Mouse (Mus musculus): ENCODE data around the gene Son.

Son gene

DNA sequence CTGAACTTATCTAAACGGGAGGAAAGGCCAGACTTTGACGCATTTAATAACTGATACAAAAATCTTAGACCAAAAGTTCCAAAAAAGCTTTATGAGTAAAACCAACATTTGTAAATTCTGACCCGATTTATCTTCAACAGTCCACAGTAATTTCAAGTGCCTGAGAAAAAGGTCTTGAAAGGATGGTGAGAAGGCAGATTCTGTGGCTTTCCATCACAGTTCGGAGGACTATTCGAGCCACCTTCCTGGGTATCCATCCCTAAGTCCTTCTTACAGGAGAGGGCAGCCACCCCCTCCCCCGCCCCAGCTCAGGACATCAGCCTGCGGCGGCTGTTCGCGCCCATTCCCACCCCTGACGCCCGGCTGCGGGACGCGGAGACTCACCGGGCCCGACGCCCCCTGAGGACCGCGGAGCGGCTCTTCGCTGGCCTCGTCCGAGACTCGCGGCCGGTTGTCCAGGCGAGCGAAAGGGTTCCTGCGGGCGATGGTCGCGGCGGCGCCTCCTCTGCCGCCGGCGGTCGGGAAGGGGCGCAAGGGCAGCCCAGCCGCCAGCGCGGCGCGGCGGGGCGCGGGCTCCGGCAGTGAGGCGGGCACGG is 40.8 kb downstream of the Son start:
- peaks cover 4% of the 10 kb centered on the region; the same call in 1 of the 2 replicates for H3K36me3 ChIP-seq (ENCODE audit: control insufficient read depth, insufficient read depth, low read length, poor library complexity, severe bottlenecking)
- H3K27me3 ChIP-seq (ENCODE audit: control insufficient read depth, insufficient read depth, low read length, poor library complexity, severe bottlenecking) = no peaks in the 10 kb centered on the region
- no peak for DNase-seq (ENCODE audit: low read depth, low spot score)

DNA sequence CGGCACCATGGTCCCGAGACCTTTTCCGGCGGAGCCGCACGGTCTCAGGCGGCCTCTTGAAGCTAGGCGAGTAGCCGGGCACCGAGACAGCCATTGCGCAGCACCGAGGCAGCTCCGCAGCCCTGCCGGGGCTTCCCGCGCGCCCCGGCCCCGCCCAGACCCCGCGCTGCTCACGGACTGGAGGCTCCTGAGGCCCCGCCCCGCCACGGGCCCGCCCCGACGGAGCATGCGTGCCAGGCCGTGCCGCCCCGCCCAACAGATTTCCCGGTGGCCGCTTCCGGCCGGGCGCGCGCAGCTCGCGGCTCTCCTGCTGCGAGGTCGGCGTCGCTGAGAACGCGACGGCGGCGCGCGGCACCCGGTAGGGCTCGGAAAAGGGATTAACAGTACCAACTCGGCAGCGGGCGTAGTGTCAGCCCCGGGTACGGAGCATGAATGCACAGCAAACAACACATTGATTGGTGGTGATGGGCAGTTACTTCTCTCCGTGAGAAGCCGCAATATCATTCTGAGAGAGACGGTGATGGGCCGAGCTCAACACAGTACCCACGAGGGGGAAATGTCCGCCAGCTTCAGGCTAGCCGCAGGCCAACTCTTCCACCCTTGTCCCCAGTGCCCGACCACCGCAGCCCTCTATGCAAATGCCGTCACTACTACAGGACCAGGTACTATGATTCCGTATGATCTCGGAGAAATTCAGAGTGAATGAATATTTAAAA is 41.5 kb downstream of the Son start, which contains the start of gene Donson:
Gene Donson (minus strand): TSS at position 152 of the 716 bp plus-strand sequence.
- peak; percentile 95 for DNase-seq (ENCODE audit: low read depth, low spot score)
- Histone ChIP-seq H3K27me3 (ENCODE audit: control insufficient read depth, insufficient read depth, low read length, poor library complexity, severe bottlenecking) (no peaks in the 10 kb centered on the region), H3K36me3 (ENCODE audit: control insufficient read depth, insufficient read depth, low read length, poor library complexity, severe bottlenecking) (peaks cover 4% of the 10 kb centered on the region; the same call in 1 of the 2 replicates)

DNA sequence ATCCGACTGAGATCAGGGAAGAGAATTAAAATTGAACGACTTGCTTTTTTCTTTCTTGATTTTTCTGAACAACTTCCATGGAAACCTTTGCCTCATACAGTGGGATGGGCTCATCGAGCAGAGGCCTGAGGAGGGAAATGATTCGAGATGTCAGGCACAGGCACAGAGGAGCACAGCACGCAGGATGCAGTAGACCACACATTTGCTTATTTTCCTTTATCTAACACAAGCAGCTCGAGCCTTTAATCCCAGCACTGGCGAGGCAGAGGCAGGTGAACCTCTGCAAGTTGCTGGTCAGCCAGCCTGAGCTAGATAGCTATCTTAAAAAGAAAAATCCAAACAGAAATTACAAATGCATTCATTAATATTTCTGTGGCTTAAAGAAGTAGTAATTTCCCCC is 42.5 kb downstream of the Son start:
- no peaks in the 10 kb centered on the region for H3K36me3 ChIP-seq (ENCODE audit: control insufficient read depth, insufficient read depth, low read length, poor library complexity, severe bottlenecking)
- DNase-seq (ENCODE audit: low read depth, low spot score) = peak; percentile 44
- H3K27me3 ChIP-seq (ENCODE audit: control insufficient read depth, insufficient read depth, low read length, poor library complexity, severe bottlenecking) = no peaks in the 10 kb centered on the region

DNA sequence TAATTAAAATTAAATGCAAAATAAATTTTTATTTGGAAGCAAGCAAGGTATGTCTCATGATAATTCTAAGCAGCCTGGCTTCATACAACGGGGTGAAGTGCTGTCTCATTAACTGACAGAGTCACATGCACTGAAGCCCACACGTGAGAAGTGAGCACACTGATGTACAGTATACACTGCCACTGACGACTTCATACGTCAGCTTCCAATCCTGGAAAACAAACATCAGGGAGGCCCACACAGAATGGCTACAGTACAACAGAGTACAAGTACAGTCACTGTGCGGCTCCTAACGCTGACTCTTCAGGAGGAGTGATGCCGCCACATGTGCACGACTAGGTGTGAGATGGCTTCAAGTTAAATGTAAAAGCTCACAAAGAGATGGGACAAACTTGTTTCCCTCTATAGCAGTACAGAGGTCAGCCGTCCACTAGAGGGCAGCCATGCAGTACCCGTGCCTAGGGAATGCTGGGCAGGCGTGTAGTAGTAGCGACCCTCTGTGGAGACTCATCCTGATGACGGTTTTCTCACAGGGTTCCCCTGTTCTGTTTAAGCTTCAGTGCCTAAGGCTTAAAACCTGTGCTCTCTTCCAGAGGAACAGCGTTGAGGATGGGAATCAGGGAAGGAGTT is 47.3 kb downstream of the Son start:
- peak; percentile 82 for DNase-seq (ENCODE audit: low read depth, low spot score)
- no peaks in the 10 kb centered on the region for H3K27me3 ChIP-seq (ENCODE audit: control insufficient read depth, insufficient read depth, low read length, poor library complexity, severe bottlenecking)
- H3K36me3 ChIP-seq (ENCODE audit: control insufficient read depth, insufficient read depth, low read length, poor library complexity, severe bottlenecking) = 0 out of 2 replicates have a peak, but pooled peaks cover 3% of the 10 kb centered on the region

DNA sequence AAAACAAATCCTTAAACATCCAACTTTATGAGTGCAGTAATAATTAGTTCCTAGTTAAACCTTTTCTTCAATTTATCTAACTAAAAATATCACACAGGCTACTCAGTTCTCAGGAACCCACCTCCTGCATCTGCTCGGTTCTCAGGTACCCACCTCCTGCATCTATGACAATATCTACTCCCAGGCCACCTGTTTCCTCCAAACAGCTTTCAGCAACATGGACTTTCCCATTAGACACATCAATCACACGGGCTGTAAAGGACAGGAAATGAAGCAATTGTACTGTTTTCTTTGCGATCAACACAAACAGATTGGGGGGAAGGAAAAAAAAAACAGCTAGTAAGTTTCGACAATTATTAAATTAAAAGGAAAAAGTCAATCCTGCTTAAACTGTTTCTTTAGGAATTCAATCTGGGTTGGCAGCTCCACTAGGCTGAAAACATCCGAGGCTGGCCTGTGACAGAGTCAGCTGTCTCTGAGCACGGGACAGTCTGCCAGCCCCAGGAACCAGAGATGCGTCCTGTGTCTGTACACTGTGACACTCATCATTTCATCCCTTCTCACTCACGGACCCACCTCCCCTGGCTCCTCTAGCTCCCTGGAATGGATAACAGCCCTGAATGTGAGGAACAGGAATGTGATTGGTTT is 47.9 kb downstream of the Son start:
- no peak for DNase-seq (ENCODE audit: low read depth, low spot score)
- Histone ChIP-seq H3K27me3 (ENCODE audit: control insufficient read depth, insufficient read depth, low read length, poor library complexity, severe bottlenecking) (no peaks in the 10 kb centered on the region), H3K36me3 (ENCODE audit: control insufficient read depth, insufficient read depth, low read length, poor library complexity, severe bottlenecking) (0 out of 2 replicates have a peak, but pooled peaks cover 3% of the 10 kb centered on the region)

DNA sequence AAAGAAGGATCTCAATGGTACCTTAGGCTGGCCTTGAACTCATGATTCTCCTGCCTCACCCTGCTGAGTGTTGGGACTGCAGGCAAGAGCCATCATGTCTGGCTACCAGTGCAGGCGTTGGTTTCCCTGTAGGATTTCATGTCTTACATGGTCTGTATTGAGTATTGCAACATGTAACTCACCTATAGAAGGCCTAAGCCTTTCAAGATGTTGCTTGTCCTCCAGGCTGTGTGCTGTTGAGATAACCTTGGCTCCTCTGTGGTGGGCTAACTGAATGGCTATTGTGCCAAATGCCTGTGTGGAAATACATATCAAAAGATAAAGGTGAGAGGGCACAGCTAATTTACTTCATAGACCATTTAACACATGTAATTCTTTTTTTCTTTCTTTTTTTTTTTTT is 51.7 kb downstream of the Son start:
- DNase-seq (ENCODE audit: low read depth, low spot score) = no peak
- Histone ChIP-seq H3K36me3 (ENCODE audit: control insufficient read depth, insufficient read depth, low read length, poor library complexity, severe bottlenecking) (peaks cover 4% of the 10 kb centered on the region), H3K27me3 (ENCODE audit: control insufficient read depth, insufficient read depth, low read length, poor library complexity, severe bottlenecking) (no peaks in the 10 kb centered on the region)

DNA sequence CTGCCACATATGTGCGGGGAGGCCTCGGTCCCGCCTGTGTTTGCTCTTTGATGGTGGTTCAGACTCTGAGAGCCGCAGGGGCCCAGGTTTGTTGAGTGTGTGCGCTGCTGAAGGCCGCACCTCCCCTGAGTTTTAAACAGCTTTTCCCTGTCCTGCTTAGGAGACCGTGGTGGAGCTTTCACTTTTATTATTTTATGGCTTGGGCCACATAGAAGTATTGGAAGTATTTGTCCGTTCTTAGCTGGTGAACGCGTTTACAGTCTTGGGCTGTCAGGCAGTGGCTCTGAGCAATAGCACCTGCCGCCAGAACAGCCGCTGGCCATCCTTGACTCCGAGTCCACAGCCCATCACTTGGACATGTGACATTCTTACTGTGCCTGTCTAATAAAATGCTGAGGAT is 54.6 kb downstream of the Son start:
- DNase-seq (ENCODE audit: low read depth, low spot score) = no peak
- Histone ChIP-seq H3K27me3 (ENCODE audit: control insufficient read depth, insufficient read depth, low read length, poor library complexity, severe bottlenecking) (no peaks in the 10 kb centered on the region), H3K36me3 (ENCODE audit: control insufficient read depth, insufficient read depth, low read length, poor library complexity, severe bottlenecking) (peaks cover 5% of the 10 kb centered on the region)

DNA sequence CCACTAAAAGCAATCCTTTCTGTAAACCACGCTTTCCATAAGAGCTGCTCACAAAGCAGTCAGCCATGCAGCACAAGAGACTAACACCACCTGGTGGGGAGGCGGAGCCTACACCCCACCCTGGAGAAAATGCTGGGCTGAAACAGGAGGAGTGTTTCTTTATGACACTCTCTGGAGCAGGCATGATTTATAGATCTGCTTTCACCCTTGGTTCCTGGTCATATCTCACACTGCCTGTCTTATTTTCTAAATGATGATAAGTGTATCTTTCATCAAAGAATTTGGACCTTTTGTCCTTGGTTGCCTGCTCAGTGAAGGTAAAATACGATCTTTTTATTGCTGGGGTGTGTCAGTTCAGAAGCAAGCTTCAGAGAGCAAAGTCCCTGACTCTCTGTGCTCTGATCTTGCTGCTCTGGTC is 55.5 kb downstream of the Son start:
- Histone ChIP-seq H3K27me3 (ENCODE audit: control insufficient read depth, insufficient read depth, low read length, poor library complexity, severe bottlenecking) (no peaks in the 10 kb centered on the region), H3K36me3 (ENCODE audit: control insufficient read depth, insufficient read depth, low read length, poor library complexity, severe bottlenecking) (peaks cover 5% of the 10 kb centered on the region)

DNA sequence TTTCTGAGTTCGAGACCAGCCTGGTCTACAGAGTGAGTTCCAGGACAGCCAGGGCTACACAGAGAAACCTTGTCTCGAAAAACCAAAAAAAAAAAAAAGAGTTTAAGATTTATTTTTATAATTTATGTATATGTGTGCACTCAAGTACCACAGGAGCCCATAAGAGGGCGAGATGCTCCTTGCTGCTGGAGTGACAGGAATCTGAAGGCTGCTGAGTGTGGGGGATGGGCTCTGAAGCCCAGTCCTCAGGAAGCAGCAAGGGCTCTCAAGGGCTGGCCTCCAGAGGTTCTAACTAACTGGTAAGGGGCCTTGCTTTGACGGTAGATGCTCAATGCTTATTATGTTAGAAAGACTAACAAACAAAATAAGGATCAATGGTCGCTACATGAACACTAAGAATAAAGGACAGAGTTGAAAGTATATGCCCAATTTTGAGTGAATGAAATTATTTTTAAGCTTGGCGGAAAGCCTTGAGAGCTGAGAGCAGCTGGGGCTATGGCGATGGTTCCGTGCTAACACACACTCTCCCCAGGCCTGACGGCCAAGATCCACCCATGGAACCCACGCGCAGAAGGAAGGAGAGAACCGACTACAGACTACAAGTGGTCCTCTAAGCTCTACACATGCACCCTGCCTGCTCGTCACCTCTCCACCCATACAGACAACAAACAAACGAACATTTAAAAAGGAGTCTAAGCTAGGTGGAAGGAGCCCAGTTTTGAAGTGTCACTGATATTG is 57.5 kb downstream of the Son start:
- Histone ChIP-seq H3K27me3 (ENCODE audit: control insufficient read depth, insufficient read depth, low read length, poor library complexity, severe bottlenecking) (no peaks in the 10 kb centered on the region), H3K36me3 (ENCODE audit: control insufficient read depth, insufficient read depth, low read length, poor library complexity, severe bottlenecking) (peaks cover 5% of the 10 kb centered on the region)
- no peak for DNase-seq (ENCODE audit: low read depth, low spot score)

More for the DNA sequence above, 55.5 kb downstream of the Son start:
- no peak for DNase-seq (ENCODE audit: low read depth, low spot score)

DNA sequence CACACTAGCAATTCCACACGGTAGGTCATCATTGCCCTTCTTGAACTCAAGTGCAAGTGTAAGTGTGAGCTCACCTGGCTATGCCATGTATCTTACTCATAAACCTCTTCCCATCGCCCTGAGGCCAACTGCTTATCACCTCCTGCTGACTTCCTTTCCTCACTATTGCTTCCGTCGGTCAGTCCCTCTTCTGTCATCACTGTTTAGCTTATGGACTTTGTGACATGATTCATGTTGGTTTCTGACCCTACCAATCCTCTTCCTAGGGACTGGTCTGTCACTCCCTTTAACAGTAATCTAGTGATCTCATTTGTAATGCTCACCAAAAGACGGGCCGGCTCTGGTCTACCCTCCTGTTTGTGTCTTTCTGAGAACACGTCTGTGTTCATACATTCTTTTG is 62.9 kb downstream of the Son start:
- DNase-seq (ENCODE audit: low read depth, low spot score) = no peak
- H3K27me3 ChIP-seq (ENCODE audit: control insufficient read depth, insufficient read depth, low read length, poor library complexity, severe bottlenecking) = no peaks in the 10 kb centered on the region
- peaks cover 8% of the 10 kb centered on the region for H3K36me3 ChIP-seq (ENCODE audit: control insufficient read depth, insufficient read depth, low read length, poor library complexity, severe bottlenecking)

DNA sequence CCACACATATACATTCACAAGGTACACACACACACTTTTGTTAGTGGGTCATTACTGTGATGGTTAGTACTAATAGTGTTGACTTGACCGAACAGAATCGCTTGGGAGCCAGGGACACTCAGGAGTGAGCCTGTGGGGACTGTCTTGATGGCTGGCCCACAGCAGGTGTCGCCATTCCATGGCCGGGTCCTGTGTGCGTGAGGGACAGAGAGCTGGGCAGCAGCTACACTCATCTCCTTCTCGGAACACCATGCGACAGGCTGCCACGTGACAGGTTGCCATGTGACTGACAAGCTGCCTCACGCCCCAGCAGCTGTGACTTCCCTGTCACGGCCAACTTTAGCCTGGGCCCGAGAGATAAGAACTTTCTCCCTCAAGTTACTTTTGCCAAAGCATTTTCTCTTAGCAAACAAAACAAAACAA is 69.6 kb downstream of the Son start:
- H3K36me3 ChIP-seq (ENCODE audit: control insufficient read depth, insufficient read depth, low read length, poor library complexity, severe bottlenecking) = peaks cover 5% of the 10 kb centered on the region
- H3K27me3 ChIP-seq (ENCODE audit: control insufficient read depth, insufficient read depth, low read length, poor library complexity, severe bottlenecking) = no peaks in the 10 kb centered on the region
- no peak for DNase-seq (ENCODE audit: low read depth, low spot score)

DNA sequence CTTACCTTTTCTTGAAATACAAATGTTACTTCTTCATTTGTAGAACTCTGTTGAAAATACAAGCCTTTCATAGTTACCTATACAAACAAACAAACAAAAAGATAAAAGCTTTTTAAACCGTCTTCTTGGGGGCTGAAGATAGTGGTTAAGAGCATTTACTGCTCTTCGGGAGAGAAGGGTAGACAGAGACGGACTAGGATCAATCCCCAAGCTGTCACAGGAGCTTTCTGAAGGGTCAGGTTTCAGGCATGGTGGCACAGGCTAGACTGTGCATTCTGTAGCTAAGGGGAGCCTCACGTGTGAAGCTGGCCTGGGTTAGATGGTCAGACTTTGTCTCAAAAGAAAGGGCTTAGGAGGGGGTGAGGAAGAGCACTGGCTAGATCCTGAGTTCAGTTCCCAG is 70.1 kb downstream of the Son start:
- Histone ChIP-seq H3K36me3 (ENCODE audit: control insufficient read depth, insufficient read depth, low read length, poor library complexity, severe bottlenecking) (peaks cover 5% of the 10 kb centered on the region), H3K27me3 (ENCODE audit: control insufficient read depth, insufficient read depth, low read length, poor library complexity, severe bottlenecking) (no peaks in the 10 kb centered on the region)
- DNase-seq (ENCODE audit: low read depth, low spot score) = no peak

DNA sequence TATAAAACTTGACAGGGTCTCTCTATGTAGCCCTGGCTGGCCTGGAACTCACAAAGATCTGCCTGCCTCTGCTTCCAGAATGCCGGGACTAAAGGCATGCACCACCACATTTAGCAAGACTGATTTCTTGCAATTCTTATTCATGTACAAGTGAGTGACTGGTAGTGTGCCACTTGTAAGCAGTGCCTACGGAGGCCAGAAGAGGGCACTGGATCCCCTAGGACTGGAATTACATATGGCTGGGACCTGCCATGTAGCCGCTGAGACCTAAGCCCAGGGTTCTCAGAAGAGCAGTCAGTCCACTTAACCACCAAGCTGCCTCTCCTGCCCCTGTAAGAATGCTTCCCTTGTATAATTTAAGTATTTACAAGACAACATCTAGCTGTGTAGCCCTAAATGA is 76.9 kb downstream of the Son start:
- Histone ChIP-seq H3K36me3 (ENCODE audit: control insufficient read depth, insufficient read depth, low read length, poor library complexity, severe bottlenecking) (peaks cover 3% of the 10 kb centered on the region; the same call in 1 of the 2 replicates), H3K27me3 (ENCODE audit: control insufficient read depth, insufficient read depth, low read length, poor library complexity, severe bottlenecking) (no peaks in the 10 kb centered on the region)
- DNase-seq (ENCODE audit: low read depth, low spot score) = peak; percentile 78

DNA sequence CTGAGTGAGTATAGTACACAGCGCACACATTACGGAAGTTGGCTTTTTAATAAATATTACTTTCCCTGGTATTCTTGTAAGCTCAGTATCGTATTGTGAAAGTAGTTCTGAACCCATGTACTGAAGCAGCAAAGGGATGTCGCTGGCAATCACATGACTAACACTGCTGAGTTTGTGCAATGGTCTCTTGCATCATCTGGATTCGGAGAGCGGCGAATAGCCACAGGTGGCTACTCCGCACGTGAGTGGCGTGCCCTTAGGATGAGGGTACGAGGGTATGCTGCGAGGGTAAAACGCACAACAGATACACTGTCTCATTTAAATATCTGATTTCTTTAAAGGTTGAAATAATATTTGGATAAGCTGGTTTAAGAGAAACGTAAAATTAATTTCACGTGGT is 80.1 kb downstream of the Son start:
- Histone ChIP-seq H3K27me3 (ENCODE audit: control insufficient read depth, insufficient read depth, low read length, poor library complexity, severe bottlenecking) (no peaks in the 10 kb centered on the region), H3K36me3 (ENCODE audit: control insufficient read depth, insufficient read depth, low read length, poor library complexity, severe bottlenecking) (no peaks in the 10 kb centered on the region)
- no peak for DNase-seq (ENCODE audit: low read depth, low spot score)
